Mouse (Mus musculus): ENCODE measurements around the gene Tet2. TPM values are rescaled to one million over a fixed set of nuclear protein-coding genes. Genes with fewer than 3 reads are reported as not detected.

Tet2 gene
- polyA plus RNA-seq, 1 experiment from 2014 or later: 11.8 TPM

Small RNAs within 50 kb of the gene (microRNA-seq; reads per million reads assigned to microRNA genes)
- gene Gm25042: not detected

Other genes starting within 250 kb of the Tet2 start
- 92.8 and 98.3 TPM in 2 replicates for gene Ppa2, start 235.0 kb downstream of the Tet2 start, polyA plus RNA-seq (2016; fragmentation: Nextera tagmentation; extraction: Ambion mirVana)